Mouse (Mus musculus): ENCODE results near the gene Tnfsf11.

- TF ChIP-seq GATA1 (IDR thresholded peaks at IDR 0.05; ENCODE audit: low read length) (no peak), TAL1 (IDR thresholded peaks at IDR 0.05; ENCODE audit: low read length) (no peak)
Observed at GRCm38 (mm10) chr14:78342146-78342545, 34.3 kb upstream of the Tnfsf11 start.

Measured in erythroblast, embryonic 14.5 days (primary cell).